Mouse (Mus musculus) heart, postnatal 0 days (tissue): ENCODE data around the gene Tulp4.
"Not testable (repeated sequence)": the region's sequence is repeated elsewhere in the genome, so short reads cannot be mapped to it uniquely, and the experiment has no call there.

Experiments
- CTCF ChIP-seq: IDR thresholded peaks from 2 replicates; pipeline ENCODE4 v1.5.1; 2016; ENCODE audit warnings: antibody characterized with exemption, control low read depth, low read depth
- EP300 ChIP-seq: IDR thresholded peaks from 2 replicates; pipeline ENCODE4 v1.6.1; 2016; ENCODE audit warnings: antibody characterized with exemption, low read depth

DNA sequence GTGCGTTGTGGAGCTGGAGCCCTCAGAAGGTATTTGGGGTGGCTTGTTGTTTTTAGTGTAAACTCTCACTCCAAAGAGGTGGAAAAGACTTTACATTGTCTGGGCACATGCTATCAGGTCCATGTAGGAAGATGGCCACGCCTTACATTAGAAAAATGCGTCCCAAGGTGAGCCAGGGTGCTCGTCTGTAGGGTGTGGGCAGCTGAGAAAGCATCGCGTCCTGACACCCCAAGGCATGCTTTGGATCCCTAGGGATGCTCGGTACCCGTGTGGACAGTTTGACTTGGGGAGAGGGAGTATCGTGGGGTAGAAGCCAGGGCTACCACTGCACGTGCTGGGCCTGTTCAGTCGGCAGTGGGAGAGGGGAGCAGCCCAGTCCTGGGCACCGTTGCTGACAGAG, 182.8 kb downstream of the Tulp4 start:
- not testable (repeated sequence) for TF ChIP-seq EP300, CTCF
